Mouse (Mus musculus) C2C12 (cell line): ENCODE data around the gene Sema4g. TPM values are rescaled to one million over a fixed set of nuclear protein-coding genes. Genes with fewer than 3 reads are reported as not detected.

Source experiments
- H3K27me3 ChIP-seq: one replicate; pipeline ENCODE4 v1.6.1; 2011; ENCODE audit not compliant: control insufficient read depth, insufficient read depth, insufficient read length
- H3K36me3 ChIP-seq: one replicate; pipeline ENCODE4 v1.6.1; 2011; ENCODE audit not compliant: control insufficient read depth, insufficient read depth
- H3K4me3 ChIP-seq: one replicate; pipeline ENCODE4 v1.5.1; 2011; ENCODE audit warnings: mild to moderate bottlenecking, control low read depth; ENCODE audit not compliant: poor library complexity, insufficient read depth, severe bottlenecking
- H3K79me2 ChIP-seq: one replicate; pipeline ENCODE4 v1.6.1; 2011; ENCODE audit not compliant: control insufficient read depth, insufficient read depth
- H3K79me3 ChIP-seq: one replicate; pipeline ENCODE4 v1.6.1; 2011; ENCODE audit warnings: low read depth, control low read depth
- H3ac ChIP-seq: one replicate; pipeline ENCODE3; 2011; ENCODE audit warnings: low read depth; ENCODE audit not compliant: control insufficient read depth, insufficient read length
- CEBPB ChIP-seq: IDR thresholded peaks from one replicate; pipeline ENCODE4 v1.6.1; 2011; ENCODE audit warnings: low read depth, mild to moderate bottlenecking, control low read depth, moderate library complexity
- CTCF ChIP-seq: IDR thresholded peaks from one replicate; pipeline ENCODE4 v1.5.1; 2011; ENCODE audit not compliant: control insufficient read depth, insufficient read depth, insufficient read length
- FOSL1 ChIP-seq: IDR thresholded peaks from one replicate; pipeline ENCODE4 v1.8.0; 2011; ENCODE audit warnings: mild to moderate bottlenecking, low read length; ENCODE audit not compliant: poor library complexity, insufficient read depth, severe bottlenecking
- MAX ChIP-seq: IDR thresholded peaks from one replicate; pipeline ENCODE4 v1.6.1; 2011; ENCODE audit warnings: mild to moderate bottlenecking, control low read depth
- MYOD1 ChIP-seq: IDR thresholded peaks from one replicate; pipeline ENCODE4 v1.6.1; 2011; ENCODE audit warnings: low read depth; ENCODE audit not compliant: control insufficient read depth, insufficient read length
- MYOG ChIP-seq: IDR thresholded peaks from one replicate; pipeline ENCODE4 v1.6.1; 2011; ENCODE audit not compliant: control insufficient read depth, insufficient read length; ENCODE audit errors: extremely low read depth
- USF1 ChIP-seq: IDR thresholded peaks from one replicate; pipeline ENCODE4 v1.6.1; 2011; ENCODE audit warnings: low read depth, mild to moderate bottlenecking, control low read depth, moderate library complexity
- polyA plus RNA-seq: library from polyadenylated mRNA; unstranded; fragments of >200 nt; fragmentation: generic; extraction: Trizol; gene quantifications from one replicate; pipeline ENCODE4 v1.2.1, GENCODE M21; 2012; ENCODE audit warnings: missing spikeins

Sema4g gene
- polyA plus RNA-seq, 1 experiment: 0.30 TPM

DNA sequence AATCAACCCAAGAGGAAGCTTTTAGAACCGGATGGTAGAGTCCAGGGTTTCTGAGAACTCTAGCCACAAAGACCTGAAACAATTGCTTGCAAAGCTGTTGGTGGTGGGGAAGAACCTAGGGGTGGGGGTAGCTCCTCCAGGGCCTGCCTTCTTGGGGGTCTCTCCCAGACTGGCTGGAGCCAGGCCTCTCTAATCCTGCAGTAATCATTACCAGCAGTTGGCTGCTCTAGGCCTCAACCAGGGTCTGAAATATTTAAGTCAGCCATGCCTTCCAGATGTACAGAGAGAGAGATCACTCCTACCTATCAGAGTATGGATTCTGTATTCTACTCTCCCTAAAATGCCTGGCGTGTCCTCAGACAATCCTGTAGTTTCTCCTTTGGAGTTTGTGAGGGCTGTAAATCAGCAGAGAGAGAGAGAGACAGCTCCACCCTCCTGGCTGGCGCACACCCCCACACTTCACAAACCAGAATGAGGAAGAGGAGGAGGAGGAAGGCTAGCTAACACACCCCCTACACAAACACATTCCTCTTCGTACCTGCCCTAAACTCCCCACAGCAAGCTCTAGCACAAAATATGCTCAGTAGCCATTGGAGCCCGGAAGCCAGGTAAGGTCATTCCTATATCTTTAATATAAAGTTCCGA is 24.8 kb downstream of the Sema4g start:
- Histone ChIP-seq H3K27me3 (no peaks in the 10 kb centered on the region), H3K4me3 (no peak overlapping the region), H3K79me3 (peaks cover 8% of the 10 kb centered on the region), H3K36me3 (peaks cover 26% of the 10 kb centered on the region), H3ac (no peak overlapping the region), H3K79me2 (peaks cover 20% of the 10 kb centered on the region)
- TF ChIP-seq MYOG (no peak), CTCF (no peak), USF1 (no peak), CEBPB (no peak), FOSL1 (no peak), MAX (no peak), MYOD1 (no peak)

DNA sequence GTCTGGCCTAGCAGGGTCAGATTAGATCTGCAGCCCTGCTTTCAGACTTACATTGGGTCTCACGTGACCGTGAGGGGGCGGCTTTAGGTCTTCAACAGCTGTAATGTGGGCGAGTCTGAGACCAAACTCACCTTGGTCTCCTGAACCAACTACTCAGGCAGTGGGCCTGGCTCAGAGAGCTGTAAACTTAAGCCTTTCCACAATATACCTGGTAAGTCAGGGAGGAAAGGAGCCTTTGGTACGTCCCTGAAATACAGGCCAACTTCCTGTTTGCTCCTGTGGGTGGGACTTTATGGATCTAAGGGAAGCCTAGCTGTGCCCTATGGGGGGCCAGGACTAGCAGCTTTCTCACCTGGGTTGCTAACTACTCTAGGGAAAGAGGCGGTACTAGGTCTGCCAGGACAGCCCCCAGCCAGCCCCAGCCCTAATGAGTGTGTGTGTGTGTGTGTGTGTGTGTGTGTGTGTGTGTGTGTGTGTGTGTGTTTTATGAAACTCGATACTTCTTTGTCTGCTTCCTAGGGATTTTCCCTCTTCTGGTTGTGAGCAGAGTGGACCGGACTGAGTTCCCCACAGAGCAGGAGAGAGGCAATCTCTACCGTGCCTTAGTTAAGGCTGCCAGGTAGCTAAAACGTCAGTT is 25.6 kb downstream of the Sema4g start, which contains the start of gene Lzts2:
Gene Lzts2 (plus strand): TSS at position 80 of the 637 bp plus-strand sequence.
- H3K36me3 ChIP-seq: peaks cover 26% of the 10 kb centered on the region
- TF ChIP-seq MAX: no peak
- no peak for TF ChIP-seq CTCF
- peak; percentile 59 for TF ChIP-seq USF1
- H3ac ChIP-seq: peak within 1 kb of the TSS; percentile 32
- peaks cover 22% of the 10 kb centered on the region for H3K79me2 ChIP-seq
- no peaks in the 10 kb centered on the region for H3K27me3 ChIP-seq
- H3K79me3 ChIP-seq: peaks cover 13% of the 10 kb centered on the region
- peak within 1 kb of the TSS; percentile 38 for H3K4me3 ChIP-seq

DNA sequence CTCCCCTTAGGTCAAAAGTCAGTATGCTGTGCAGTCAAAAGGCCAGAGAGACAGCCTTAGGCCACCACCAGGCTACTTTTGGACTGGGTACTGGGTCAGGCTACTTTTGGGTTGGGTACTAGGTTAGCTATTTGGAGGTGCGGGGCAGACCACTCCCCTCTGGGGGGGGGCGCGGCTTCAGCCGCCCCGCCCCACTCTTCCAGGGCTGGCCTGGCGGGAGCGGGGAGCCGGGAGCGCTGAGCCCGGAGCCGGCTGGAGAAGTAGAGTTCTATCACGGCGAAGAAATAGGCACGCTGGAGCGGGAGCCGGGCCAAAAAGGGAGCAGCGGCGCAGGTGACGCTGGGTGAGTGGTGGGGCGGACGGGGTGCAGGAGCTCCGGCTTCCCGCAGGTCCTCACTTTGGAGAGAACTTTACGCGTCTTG is 26.1 kb downstream of the Sema4g start:
- H3K79me2 ChIP-seq: peaks cover 27% of the 10 kb centered on the region
- peak overlapping the region; percentile 32 for H3ac ChIP-seq
- peaks cover 18% of the 10 kb centered on the region for H3K79me3 ChIP-seq
- H3K4me3 ChIP-seq: peak overlapping the region; percentile 38
- TF ChIP-seq CTCF: no peak
- TF ChIP-seq CEBPB: no peak
- TF ChIP-seq MAX: no peak
- TF ChIP-seq USF1: no peak
- TF ChIP-seq MYOG: no peak
- no peak for TF ChIP-seq MYOD1
- TF ChIP-seq FOSL1: no peak
- no peaks in the 10 kb centered on the region for H3K27me3 ChIP-seq
- peaks cover 23% of the 10 kb centered on the region for H3K36me3 ChIP-seq

DNA sequence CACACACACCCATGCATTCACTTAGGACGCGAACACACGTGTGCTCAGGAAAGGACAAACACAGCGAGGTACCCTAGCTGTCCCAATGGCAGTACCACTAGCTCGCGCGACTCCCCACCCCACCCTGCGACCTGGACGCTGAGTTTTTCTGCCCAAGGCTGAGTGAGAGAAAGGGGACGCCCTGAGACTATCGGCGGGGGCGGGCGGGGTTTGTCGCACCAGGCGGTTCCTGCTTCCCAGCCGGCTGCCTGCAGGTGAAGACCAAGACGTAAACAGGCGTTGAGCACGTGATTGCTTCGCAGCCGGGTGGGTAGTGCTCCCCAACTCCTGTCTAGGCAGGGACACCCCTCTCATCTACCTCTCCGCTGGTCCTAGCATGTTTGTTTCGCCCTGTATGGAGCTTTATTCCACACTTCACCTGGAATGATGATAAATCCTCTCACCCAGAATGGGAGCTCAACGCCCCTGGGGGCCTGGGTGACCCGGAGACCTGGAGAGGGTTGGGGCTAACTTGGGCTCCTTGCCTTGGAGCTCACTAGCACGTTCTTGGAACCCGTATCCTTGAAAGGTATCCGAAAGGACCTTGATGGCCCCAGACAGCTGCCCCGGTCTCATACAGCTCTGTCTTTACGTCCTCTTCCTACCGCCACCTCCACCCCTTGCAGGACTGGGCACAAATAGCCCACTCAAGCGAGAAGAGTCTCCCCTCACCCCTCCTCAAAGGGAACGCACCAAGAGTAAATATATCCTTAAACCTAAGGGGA is 26.8 kb downstream of the Sema4g start:
- Histone ChIP-seq H3K79me3 (peaks cover 25% of the 10 kb centered on the region), H3K79me2 (peaks cover 34% of the 10 kb centered on the region), H3K4me3 (peak overlapping the region; percentile 38), H3K27me3 (no peaks in the 10 kb centered on the region), H3K36me3 (peaks cover 17% of the 10 kb centered on the region), H3ac (peak overlapping the region; percentile 32)
- peak; percentile 65 for TF ChIP-seq USF1
- TF ChIP-seq MYOD1: peak; percentile 31
- no peak for TF ChIP-seq MYOG
- no peak for TF ChIP-seq MAX
- no peak for TF ChIP-seq CEBPB
- no peak for TF ChIP-seq FOSL1
- no peak for TF ChIP-seq CTCF

DNA sequence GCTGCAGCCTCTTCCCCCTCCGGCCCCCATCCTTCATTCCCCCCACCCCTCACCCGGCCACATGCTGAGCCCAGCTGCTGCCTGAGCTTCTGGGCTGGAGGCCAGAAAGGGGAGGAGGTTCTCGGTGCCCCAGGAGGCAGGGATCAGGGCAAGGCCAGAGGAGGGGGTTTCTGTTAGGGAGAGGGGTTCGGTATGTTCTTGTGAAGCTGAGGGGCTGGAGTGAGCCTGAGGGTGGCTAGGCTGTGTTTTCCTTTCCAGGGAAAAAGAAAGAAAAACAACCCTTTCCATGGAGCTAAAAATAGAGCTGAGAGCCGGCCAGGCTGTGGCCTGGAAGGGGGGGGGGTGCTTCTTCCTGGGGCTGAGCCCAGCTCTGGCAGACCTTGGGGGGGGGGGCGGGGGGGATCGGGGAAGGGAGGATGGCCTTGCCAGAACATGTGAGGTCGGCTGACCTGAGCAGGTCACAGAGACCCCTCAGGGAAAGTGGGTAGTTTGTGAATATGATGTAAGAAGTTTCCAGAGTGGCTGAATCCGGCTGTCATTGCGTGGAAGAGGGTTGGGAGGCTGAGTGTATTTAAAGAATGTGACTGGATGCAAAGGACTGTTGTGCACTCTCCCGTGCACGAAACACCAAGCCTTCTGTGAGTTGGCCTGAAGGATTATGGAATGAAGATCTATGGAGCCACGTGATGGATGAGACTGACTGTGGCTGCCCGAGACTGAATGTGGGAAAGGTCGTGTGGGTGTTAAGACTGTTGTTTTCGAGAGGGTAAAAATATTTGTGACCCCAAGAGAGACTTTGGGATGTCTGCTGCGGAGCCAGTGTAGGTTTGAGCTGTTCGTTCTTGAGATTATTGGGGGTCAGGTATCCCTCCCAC is 27.7 kb downstream of the Sema4g start:
- no peaks in the 10 kb centered on the region for H3K27me3 ChIP-seq
- H3K79me2 ChIP-seq: peaks cover 43% of the 10 kb centered on the region
- peaks cover 33% of the 10 kb centered on the region for H3K79me3 ChIP-seq
- peak; percentile 95 for TF ChIP-seq USF1
- TF ChIP-seq CTCF: no peak
- TF ChIP-seq FOSL1: no peak
- TF ChIP-seq CEBPB: no peak
- no peak for TF ChIP-seq MYOD1
- no peak for TF ChIP-seq MYOG
- TF ChIP-seq MAX: peak; percentile 56
- peak overlapping the region; percentile 49 for H3ac ChIP-seq
- peak overlapping the region; percentile 53 for H3K4me3 ChIP-seq
- H3K36me3 ChIP-seq: peaks cover 15% of the 10 kb centered on the region
